Mouse (Mus musculus): ENCODE results near the gene Tnfrsf4. TPM values are rescaled to one million over a fixed set of nuclear protein-coding genes. Genes with fewer than 3 reads are reported as not detected.

Gene Tnfrsf4
- polyA plus RNA-seq, 1 experiment from 2014 or later: 0.70 TPM

- Histone ChIP-seq H3K27me3 (no peaks in the 10 kb centered on the region), H3K4me2 (peak overlapping the region; percentile 62), H3K4me3 (replicated peaks) (peak overlapping the region; percentile 73), H3K27ac (peak overlapping the region; percentile 95), H3K9me3 (no peaks in the 10 kb centered on the region), H3K36me3 (replicated peaks) (peaks cover 30% of the 10 kb centered on the region), H3K4me1 (peaks cover 26% of the 10 kb centered on the region), H3K9ac (peak overlapping the region; percentile 75)
- WGBS: under 1% methylated on average over 70 of the region's 70 CpGs
- ATAC-seq (ENCODE audit: low FRiP score): peak; percentile 90
Observed at GRCm38 (mm10) chr4:155992906-155993547, 20.6 kb upstream of the Tnfrsf4 start.

DNA sequence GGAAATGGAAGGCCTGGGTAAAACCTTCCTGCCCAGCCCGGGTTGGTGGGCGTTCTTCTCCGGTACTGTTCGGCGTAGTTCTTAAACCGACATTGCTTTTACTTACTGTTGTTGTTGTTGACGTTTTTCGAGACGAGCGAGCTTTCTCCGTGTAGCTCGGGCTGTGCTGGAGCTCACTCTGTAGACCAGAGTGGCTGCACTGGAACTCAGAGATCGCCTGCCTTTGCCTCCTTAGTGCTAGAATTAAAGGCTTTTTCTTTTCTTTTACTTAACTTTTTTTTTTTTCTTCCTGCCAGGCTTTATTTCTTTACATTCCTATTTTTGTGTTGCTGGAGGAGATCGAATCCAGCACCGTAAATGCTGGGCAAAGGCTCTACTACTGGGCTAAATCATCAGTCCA, 20.0 kb upstream of the Tnfrsf4 start:
- WGBS: 4% methylated on average over 15 of the region's 15 CpGs

GRCm38 (mm10) chr4:156004109-156004508, 9.5 kb upstream of the Tnfrsf4 start:
- no peak overlapping the region for H3K27ac ChIP-seq
- no peak for ATAC-seq (ENCODE audit: low FRiP score)
- no peak overlapping the region for H3K9ac ChIP-seq
- H3K4me3 ChIP-seq (replicated peaks): no peak overlapping the region
- H3K4me1 ChIP-seq: no peaks in the 10 kb centered on the region
- H3K9me3 ChIP-seq: no peaks in the 10 kb centered on the region
- 94% methylated on average over 3 of the region's 3 CpGs for WGBS
- peaks cover 91% of the 10 kb centered on the region for H3K36me3 ChIP-seq (replicated peaks)
- no peak overlapping the region for H3K4me2 ChIP-seq
- H3K27me3 ChIP-seq: no peaks in the 10 kb centered on the region

More for the DNA sequence above, 20.0 kb upstream of the Tnfrsf4 start:
- H3K27me3 ChIP-seq: no peaks in the 10 kb centered on the region
- peak overlapping the region; percentile 75 for H3K9ac ChIP-seq
- H3K36me3 ChIP-seq (replicated peaks): peaks cover 36% of the 10 kb centered on the region
- no peak for ATAC-seq (ENCODE audit: low FRiP score)
- peaks cover 26% of the 10 kb centered on the region for H3K4me1 ChIP-seq
- peak overlapping the region; percentile 62 for H3K4me2 ChIP-seq
- peak overlapping the region; percentile 73 for H3K4me3 ChIP-seq (replicated peaks)
- no peaks in the 10 kb centered on the region for H3K9me3 ChIP-seq
- H3K27ac ChIP-seq: peak overlapping the region; percentile 95

- Histone ChIP-seq H3K27ac (no peak overlapping the region), H3K4me2 (no peak overlapping the region), H3K4me1 (no peaks in the 10 kb centered on the region), H3K27me3 (no peaks in the 10 kb centered on the region), H3K36me3 (replicated peaks) (peaks cover 91% of the 10 kb centered on the region), H3K4me3 (replicated peaks) (no peak overlapping the region), H3K9me3 (no peaks in the 10 kb centered on the region), H3K9ac (no peak overlapping the region)
- no peak for ATAC-seq (ENCODE audit: low FRiP score)
- 96% methylated on average over 4 of the region's 4 CpGs for WGBS
Observed at GRCm38 (mm10) chr4:156008369-156008768, 5.3 kb upstream of the Tnfrsf4 start.

- Histone ChIP-seq H3K4me1 (no peaks in the 10 kb centered on the region), H3K4me2 (no peak overlapping the region), H3K27ac (no peak overlapping the region), H3K4me3 (replicated peaks) (no peak overlapping the region), H3K9ac (no peak overlapping the region), H3K27me3 (no peaks in the 10 kb centered on the region), H3K36me3 (replicated peaks) (peaks cover 54% of the 10 kb centered on the region), H3K9me3 (no peaks in the 10 kb centered on the region)
- 92% methylated on average over 2 of the region's 2 CpGs for WGBS
- ATAC-seq (ENCODE audit: low FRiP score): no peak
Observed at GRCm38 (mm10) chr4:156014436-156014835, 793 bp downstream of the Tnfrsf4 start.

GRCm38 (mm10) chr4:156019771-156020170, 6.1 kb downstream of the Tnfrsf4 start:
- ATAC-seq (ENCODE audit: low FRiP score): no peak
- Histone ChIP-seq H3K9ac (no peak overlapping the region), H3K4me3 (replicated peaks) (no peak overlapping the region), H3K4me2 (no peak overlapping the region), H3K4me1 (no peaks in the 10 kb centered on the region), H3K27ac (no peak overlapping the region), H3K27me3 (no peaks in the 10 kb centered on the region), H3K9me3 (no peaks in the 10 kb centered on the region), H3K36me3 (replicated peaks) (peaks cover 16% of the 10 kb centered on the region; the same call in 1 of the 2 replicates)
- WGBS: 89% methylated on average over 12 of the region's 12 CpGs

GRCm38 (mm10) chr4:156021381-156021780, 7.7 kb downstream of the Tnfrsf4 start:
- H3K4me2 ChIP-seq: no peak overlapping the region
- no peaks in the 10 kb centered on the region for H3K9me3 ChIP-seq
- no peak for ATAC-seq (ENCODE audit: low FRiP score)
- 88% methylated on average over 3 of the region's 3 CpGs for WGBS
- H3K9ac ChIP-seq: no peak overlapping the region
- no peaks in the 10 kb centered on the region for H3K27me3 ChIP-seq
- H3K4me1 ChIP-seq: no peaks in the 10 kb centered on the region
- H3K27ac ChIP-seq: no peak overlapping the region
- H3K4me3 ChIP-seq (replicated peaks): no peak overlapping the region
- peaks cover 8% of the 10 kb centered on the region; the same call in 1 of the 2 replicates for H3K36me3 ChIP-seq (replicated peaks)

DNA sequence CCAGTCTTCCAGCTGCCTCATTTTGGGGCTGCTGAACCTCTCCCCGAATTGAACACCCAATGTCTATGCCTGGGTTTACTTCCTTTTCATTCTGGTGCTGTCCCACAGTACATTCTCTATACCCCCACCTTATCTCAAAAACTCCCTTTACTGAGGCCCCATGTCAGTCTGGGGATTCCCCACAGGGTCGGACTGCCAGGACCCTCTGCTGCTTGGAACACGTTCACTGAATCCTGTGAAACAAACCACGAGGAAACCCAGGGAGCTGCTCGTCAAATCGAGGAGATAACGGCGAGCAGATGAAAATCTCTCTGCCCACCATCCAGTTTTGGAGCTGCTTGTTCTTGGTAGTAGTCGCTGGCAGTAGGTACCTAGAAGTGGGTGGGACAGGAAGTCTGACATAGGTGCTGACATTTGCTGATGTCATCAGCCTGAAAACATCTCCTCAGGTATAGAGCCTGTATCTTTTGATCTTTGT, 8.3 kb downstream of the Tnfrsf4 start:
- WGBS: 87% methylated on average over 9 of the region's 9 CpGs
- no peak overlapping the region for H3K4me2 ChIP-seq
- no peak overlapping the region for H3K27ac ChIP-seq
- no peak for ATAC-seq (ENCODE audit: low FRiP score)
- no peaks in the 10 kb centered on the region for H3K9me3 ChIP-seq
- H3K4me1 ChIP-seq: no peaks in the 10 kb centered on the region
- H3K36me3 ChIP-seq (replicated peaks): peaks cover 9% of the 10 kb centered on the region; the same call in 1 of the 2 replicates
- no peak overlapping the region for H3K4me3 ChIP-seq (replicated peaks)
- no peak overlapping the region for H3K9ac ChIP-seq
- H3K27me3 ChIP-seq: no peaks in the 10 kb centered on the region

- Histone ChIP-seq H3K27me3 (no peaks in the 10 kb centered on the region), H3K36me3 (replicated peaks) (peaks cover 14% of the 10 kb centered on the region; the same call in 1 of the 2 replicates)
Observed at GRCm38 (mm10) chr4:156023520-156023919, 9.9 kb downstream of the Tnfrsf4 start.

DNA sequence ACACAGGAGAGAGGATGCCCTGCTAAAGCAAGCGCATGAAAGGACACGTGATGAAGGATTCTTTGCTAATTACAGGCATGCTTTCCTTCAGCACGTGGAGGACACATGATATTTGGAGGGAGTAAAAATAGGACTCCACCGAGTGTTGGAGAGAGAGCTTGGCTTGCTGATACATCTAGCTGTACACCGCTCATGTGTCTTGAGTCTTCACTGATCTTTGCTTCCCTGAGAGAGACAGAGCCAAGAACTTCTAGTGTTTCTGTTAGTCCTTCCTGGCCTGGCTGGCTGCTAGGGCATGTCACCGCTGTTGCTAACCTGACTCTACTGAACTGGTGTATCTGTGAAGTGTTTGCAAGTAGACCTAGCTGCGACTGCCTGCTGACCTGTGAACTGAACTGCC, 10.5 kb downstream of the Tnfrsf4 start:
- no peaks in the 10 kb centered on the region for H3K9me3 ChIP-seq
- no peak overlapping the region for H3K4me2 ChIP-seq
- H3K4me1 ChIP-seq: no peaks in the 10 kb centered on the region
- H3K4me3 ChIP-seq (replicated peaks): no peak overlapping the region
- H3K27me3 ChIP-seq: no peaks in the 10 kb centered on the region
- H3K9ac ChIP-seq: no peak overlapping the region
- WGBS: 95% methylated on average over 7 of the region's 7 CpGs
- ATAC-seq (ENCODE audit: low FRiP score): no peak
- peaks cover 14% of the 10 kb centered on the region; the same call in 1 of the 2 replicates for H3K36me3 ChIP-seq (replicated peaks)
- no peak overlapping the region for H3K27ac ChIP-seq

More at GRCm38 (mm10) chr4:156023520-156023919, 9.9 kb downstream of the Tnfrsf4 start:
- 87% methylated on average over 9 of the region's 9 CpGs for whole genome bisulfite sequencing
- Histone ChIP-seq H3K4me2 (no peak overlapping the region), H3K9ac (no peak overlapping the region), H3K4me3 (replicated peaks) (no peak overlapping the region), H3K27ac (no peak overlapping the region), H3K9me3 (no peaks in the 10 kb centered on the region), H3K4me1 (no peaks in the 10 kb centered on the region)
- ATAC-seq (ENCODE audit: low FRiP score): no peak

- 68% methylated on average over 4 of the region's 4 CpGs for WGBS
- Histone ChIP-seq H3K4me2 (no peak within 1 kb of the TSS), H3K27me3 (no peaks in the 10 kb centered on the region), H3K4me3 (replicated peaks) (no peak within 1 kb of the TSS), H3K4me1 (peaks cover 9% of the 10 kb centered on the region), H3K9ac (no peak within 1 kb of the TSS), H3K27ac (no peak within 1 kb of the TSS), H3K9me3 (no peaks in the 10 kb centered on the region), H3K36me3 (replicated peaks) (peaks cover 7% of the 10 kb centered on the region; the same call in 1 of the 2 replicates)
- no peak for ATAC-seq (ENCODE audit: low FRiP score)
Observed at GRCm38 (mm10) chr4:156026013-156026412, 12.4 kb downstream of the Tnfrsf4 start, which contains the start of gene Tnfrsf18. Gene Tnfrsf18 (plus strand): TSS chr4:156026164.

DNA sequence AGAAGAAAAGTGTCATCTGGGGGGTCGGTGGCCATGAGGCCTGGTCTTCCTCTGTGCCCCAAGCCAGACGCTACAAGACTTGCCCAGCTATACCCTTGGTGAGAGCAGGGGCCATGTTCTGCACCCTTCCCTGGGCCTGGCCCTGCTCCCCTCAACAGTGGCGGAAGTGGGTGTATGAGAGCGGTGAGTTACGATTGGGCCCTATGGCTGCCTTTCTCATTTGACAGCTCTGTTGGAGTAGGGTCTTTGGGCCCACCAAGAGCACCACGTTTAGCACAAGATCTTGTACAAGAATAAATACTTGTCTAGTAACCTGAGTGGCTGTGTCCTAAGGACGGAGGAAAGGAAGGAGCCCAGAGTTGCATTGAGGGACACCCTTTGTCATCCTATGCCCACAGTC, 14.9 kb downstream of the Tnfrsf4 start:
- H3K27me3 ChIP-seq: peaks cover 1% of the 10 kb centered on the region; the same call in 1 of the 2 replicates
- H3K4me2 ChIP-seq: no peak overlapping the region
- WGBS: 91% methylated on average over 7 of the region's 7 CpGs
- no peak overlapping the region for H3K4me3 ChIP-seq (replicated peaks)
- no peak overlapping the region for H3K9ac ChIP-seq
- H3K27ac ChIP-seq: no peak overlapping the region
- peaks cover 7% of the 10 kb centered on the region; the same call in 1 of the 2 replicates for H3K36me3 ChIP-seq (replicated peaks)
- no peaks in the 10 kb centered on the region for H3K9me3 ChIP-seq
- peaks cover 25% of the 10 kb centered on the region for H3K4me1 ChIP-seq
- no peak for ATAC-seq (ENCODE audit: low FRiP score)
